Mouse (Mus musculus) CH12.LX (cell line): ENCODE results near the gene Gtf3c5.

Source experiments
- CHD1 ChIP-seq: IDR thresholded peaks from 2 replicates; pipeline ENCODE4 v1.6.1; 2012; ENCODE audit warnings: low read depth, low read length, improper control_type of control experiment, inconsistent platforms
- CTCF ChIP-seq, 2 experiments: IDR thresholded peaks in 1 of 2; conservative IDR thresholded peaks in 1 of 2; 2 replicates each; pipeline ENCODE4 v1.5.1; 2011 to 2012; ENCODE audit warnings: low read depth in 2 of 2, low read length in 2 of 2, improper control_type of control experiment in 1 of 2, inconsistent platforms in 1 of 2, mild to moderate bottlenecking in 1 of 2, moderate library complexity in 1 of 2
- E2F4 ChIP-seq: IDR thresholded peaks from 2 replicates; pipeline ENCODE4 v1.6.1; 2011; ENCODE audit warnings: low read depth, low read length, improper control_type of control experiment; ENCODE audit not compliant: insufficient replicate concordance
- EP300 ChIP-seq: IDR thresholded peaks from 2 replicates; pipeline ENCODE4 v1.6.1; 2011; ENCODE audit warnings: low read length, improper control_type of control experiment
- ETS1 ChIP-seq: conservative IDR thresholded peaks from 2 replicates; pipeline ENCODE4 v1.6.1; 2012; ENCODE audit warnings: low read depth, mild to moderate bottlenecking, inconsistent platforms, low read length, improper control_type of control experiment, moderate library complexity
- MXI1 ChIP-seq: IDR thresholded peaks from 2 replicates; pipeline ENCODE4 v1.6.1; 2011; ENCODE audit warnings: mild to moderate bottlenecking, low read depth, low read length, improper control_type of control experiment
- NRF1 ChIP-seq: IDR thresholded peaks from 2 replicates; pipeline ENCODE4 v1.6.1; 2014; ENCODE audit warnings: low read depth, mild to moderate bottlenecking, inconsistent platforms, low read length, improper control_type of control experiment, moderate library complexity
- USF1 ChIP-seq: IDR thresholded peaks from 2 replicates; pipeline ENCODE4 v1.6.1; 2014; ENCODE audit warnings: low read depth, mild to moderate bottlenecking, inconsistent platforms, low read length, improper control_type of control experiment
- ZNF384 ChIP-seq: IDR thresholded peaks from 2 replicates; pipeline ENCODE4 v1.6.1; 2012; ENCODE audit warnings: low read depth, low read length, improper control_type of control experiment, inconsistent platforms

DNA sequence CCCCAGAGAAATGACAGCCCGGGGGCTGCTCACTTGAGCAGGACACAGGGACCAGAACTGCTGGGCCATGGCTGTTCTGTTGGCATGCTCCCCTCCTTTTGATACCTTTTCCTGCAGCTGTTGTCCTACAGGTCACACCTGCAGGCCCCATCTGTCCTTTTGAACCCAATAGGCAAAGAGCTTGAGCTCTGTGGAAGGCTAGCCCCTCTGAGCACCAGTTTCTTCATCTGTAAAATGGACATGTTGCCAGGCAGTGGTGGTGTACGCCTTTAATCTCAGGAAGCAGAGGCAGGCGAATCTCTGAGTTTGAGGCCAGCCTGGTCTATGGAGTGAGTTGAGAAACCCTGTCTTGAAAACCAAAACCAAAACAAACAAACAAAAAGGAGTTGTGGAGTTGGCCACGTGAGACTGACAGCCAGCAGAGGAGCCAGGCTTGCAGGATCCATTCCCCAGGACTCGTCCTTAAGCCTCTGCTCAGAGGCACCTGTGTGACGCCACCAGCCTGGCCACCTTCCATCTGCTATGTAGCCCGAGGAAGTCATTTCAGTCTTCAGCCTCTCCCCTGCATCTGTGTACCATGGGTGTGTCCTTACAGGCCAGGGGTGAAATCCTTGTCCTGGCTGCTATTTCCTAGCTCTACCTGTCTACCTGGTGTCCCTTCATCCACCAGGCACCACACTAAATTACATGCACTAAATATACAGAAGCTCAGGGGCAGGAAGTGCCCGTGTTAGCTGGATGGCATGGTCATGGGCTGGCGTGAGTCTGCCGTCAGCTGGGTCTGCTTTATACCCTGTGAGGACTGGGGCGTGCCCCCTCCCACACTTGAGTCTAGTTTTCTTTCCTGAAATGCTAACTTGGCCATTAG, 46.6 kb downstream of the Gtf3c5 start:
- TF ChIP-seq ETS1: no peak
- TF ChIP-seq NRF1: no peak
- no peak for TF ChIP-seq MXI1
- TF ChIP-seq EP300: no peak
- no peak for TF ChIP-seq CTCF (conservative IDR thresholded peaks at IDR 0.05 in 1 of 2, IDR thresholded peaks at IDR 0.05 in 1 of 2; ENCODE audit: low read depth in 2 of 2, low read length in 2 of 2)
- no peak for TF ChIP-seq ZNF384
- TF ChIP-seq E2F4: no peak
- TF ChIP-seq CHD1: no peak
- TF ChIP-seq USF1: no peak
